Mouse (Mus musculus) E14TG2a.4 (cell line): ENCODE results near the gene Myo1a.

ENCODE experiments used
- H3K27me3 ChIP-seq: 2 replicates; pipeline ENCODE4 v1.6.1; 2014; ENCODE audit warnings: low read length, control low read depth; ENCODE audit not compliant: insufficient read depth
- H3K36me3 ChIP-seq: 2 replicates; pipeline ENCODE4 v1.6.1; 2014; ENCODE audit warnings: low read length, control low read depth; ENCODE audit not compliant: insufficient read depth
- H3K4me1 ChIP-seq: replicated peaks from 2 replicates; pipeline ENCODE4 v1.6.1; 2014; ENCODE audit warnings: low read depth, low read length, control low read depth
- H3K4me3 ChIP-seq: replicated peaks from 2 replicates; pipeline ENCODE4 v1.5.1; 2014; ENCODE audit warnings: mild to moderate bottlenecking, low read length
- H3K9me3 ChIP-seq: 2 replicates; pipeline ENCODE4 v1.6.1; 2014; ENCODE audit warnings: low read length, control low read depth
- CTCF ChIP-seq: conservative IDR thresholded peaks from 2 replicates; pipeline ENCODE4 v1.5.1; 2014; ENCODE audit warnings: low read length
- NANOG ChIP-seq: IDR thresholded peaks from 2 replicates; pipeline ENCODE4 v1.6.1; 2014; ENCODE audit warnings: borderline replicate concordance, low read length, mixed read lengths
- POU5F1 ChIP-seq: IDR thresholded peaks from 2 replicates; pipeline ENCODE4 v1.6.1; 2014; ENCODE audit warnings: low read length, borderline replicate concordance

Gene Myo1a

DNA sequence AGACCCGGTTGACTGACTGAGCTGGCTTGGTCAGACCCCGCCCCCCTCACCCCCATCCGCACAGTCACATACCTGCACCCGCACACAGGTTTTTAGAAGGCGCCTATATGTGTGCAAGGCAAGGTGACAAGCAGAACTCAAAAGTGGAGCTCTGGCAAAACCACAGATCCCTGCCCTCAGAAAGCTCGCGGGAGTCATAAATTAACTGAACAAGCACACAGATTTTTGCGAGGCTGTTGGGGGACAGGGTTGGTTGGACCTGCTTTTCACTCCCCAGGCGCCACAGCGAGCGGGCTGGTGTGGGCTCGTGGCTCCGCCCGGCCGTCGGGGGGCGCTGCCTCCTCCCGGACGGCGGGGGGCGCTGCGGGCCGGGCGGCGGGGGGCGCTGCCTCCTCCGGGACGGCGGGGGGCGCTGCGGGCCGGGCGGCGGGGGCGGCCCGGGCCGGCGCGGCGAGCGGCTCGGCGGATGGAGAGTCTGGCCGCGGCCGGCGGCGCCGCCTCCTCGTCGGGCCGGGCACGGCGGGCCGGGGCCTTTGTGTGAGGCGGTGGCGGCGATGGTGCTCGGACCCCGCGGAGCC lies 34.2 kb downstream of the Myo1a start, which contains the start of gene Zbtb39:
TSS of gene Zbtb39 (plus strand) at position 456 of the 578 bp plus-strand sequence.
- Histone ChIP-seq H3K4me1 (peaks cover 48% of the 10 kb centered on the region), H3K9me3 (peaks cover 10% of the 10 kb centered on the region), H3K36me3 (peaks cover 31% of the 10 kb centered on the region), H3K27me3 (peaks cover 10% of the 10 kb centered on the region; the same call in 1 of the 2 replicates), H3K4me3 (peak within 1 kb of the TSS; percentile 86)
- no peak for TF ChIP-seq CTCF
- TF ChIP-seq POU5F1, result no peak

DNA sequence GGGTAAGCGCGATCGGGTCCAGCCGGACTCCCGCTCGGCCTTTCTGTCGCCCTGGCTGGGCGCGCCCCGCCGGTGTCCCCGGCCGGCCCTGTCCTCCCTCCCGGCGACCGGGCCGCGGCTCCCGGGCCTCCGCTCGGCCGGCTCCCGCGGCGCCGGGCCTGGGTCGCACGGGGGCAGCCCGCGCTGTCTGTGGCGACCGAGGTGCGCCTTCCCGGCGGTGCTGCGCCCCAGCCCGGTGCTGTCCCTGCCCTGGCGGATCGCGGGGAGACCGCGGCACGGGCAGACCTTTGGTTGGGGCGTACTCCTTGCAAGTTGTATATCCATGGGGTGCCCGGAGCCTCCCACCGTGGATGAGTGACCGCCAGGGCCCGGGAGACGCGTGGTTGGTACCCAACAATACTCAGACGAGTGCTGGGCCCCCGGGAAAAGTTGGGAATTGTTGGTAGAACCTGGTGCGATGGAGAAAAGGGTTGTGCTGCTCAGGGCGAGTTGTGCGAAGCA lies 34.7 kb downstream of the Myo1a start:
- Histone ChIP-seq H3K4me1 (peaks cover 53% of the 10 kb centered on the region), H3K4me3 (peak overlapping the region; percentile 86), H3K36me3 (peaks cover 35% of the 10 kb centered on the region), H3K9me3 (peaks cover 8% of the 10 kb centered on the region), H3K27me3 (peaks cover 10% of the 10 kb centered on the region; the same call in 1 of the 2 replicates)
- no peak for TF ChIP-seq CTCF
- TF ChIP-seq NANOG, result no peak
- no peak for TF ChIP-seq POU5F1

DNA sequence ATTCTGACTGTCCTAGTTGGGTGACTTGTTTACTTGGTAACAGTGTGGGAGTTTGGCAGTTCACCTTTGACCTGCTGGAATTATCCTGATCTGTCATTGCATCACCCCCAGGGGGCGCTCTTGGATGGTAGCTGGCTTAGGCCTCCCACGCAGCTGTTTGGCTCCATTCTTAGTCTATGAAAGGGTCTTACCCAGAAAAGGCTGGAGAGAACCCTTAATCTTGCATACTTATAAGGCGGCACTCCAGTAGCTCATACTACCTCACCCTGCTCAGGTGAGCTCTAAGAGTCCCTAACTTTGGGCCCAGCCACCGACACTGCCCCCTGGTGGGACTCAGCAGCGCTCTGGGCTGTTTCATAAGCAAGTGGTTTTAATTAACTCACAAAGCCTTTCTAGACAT lies 39.7 kb downstream of the Myo1a start:
- Histone ChIP-seq H3K27me3 (peaks cover 6% of the 10 kb centered on the region; the same call in 1 of the 2 replicates), H3K36me3 (peaks cover 59% of the 10 kb centered on the region), H3K4me1 (peaks cover 92% of the 10 kb centered on the region), H3K4me3 (no peak overlapping the region), H3K9me3 (no peaks in the 10 kb centered on the region)
- TF ChIP-seq CTCF (peak; percentile 73), NANOG (no peak)

DNA sequence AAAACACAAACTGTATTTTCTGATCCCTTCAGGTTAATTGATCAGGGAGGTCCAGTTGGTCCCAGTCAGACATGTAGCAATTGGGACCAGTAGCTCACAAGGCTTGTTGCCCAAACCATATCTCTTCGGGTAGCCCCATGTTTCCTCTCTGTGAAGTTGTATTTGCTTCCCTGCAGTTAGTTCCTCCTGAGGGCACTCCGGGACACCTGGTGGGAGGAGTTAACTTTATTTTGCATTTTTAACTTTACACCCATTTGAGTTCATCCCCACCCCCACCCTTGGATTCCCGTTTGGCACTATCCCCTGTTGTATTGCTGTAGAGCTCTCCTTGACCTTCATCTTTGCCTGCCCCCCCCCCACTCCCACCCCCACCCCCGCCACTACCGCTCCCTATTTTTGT lies 40.9 kb downstream of the Myo1a start:
- Histone ChIP-seq H3K27me3 (peaks cover 9% of the 10 kb centered on the region), H3K9me3 (no peaks in the 10 kb centered on the region), H3K36me3 (peaks cover 59% of the 10 kb centered on the region), H3K4me3 (peak overlapping the region; percentile 41), H3K4me1 (peaks cover 97% of the 10 kb centered on the region)
- TF ChIP-seq CTCF (no peak), POU5F1 (no peak), NANOG (no peak)

DNA sequence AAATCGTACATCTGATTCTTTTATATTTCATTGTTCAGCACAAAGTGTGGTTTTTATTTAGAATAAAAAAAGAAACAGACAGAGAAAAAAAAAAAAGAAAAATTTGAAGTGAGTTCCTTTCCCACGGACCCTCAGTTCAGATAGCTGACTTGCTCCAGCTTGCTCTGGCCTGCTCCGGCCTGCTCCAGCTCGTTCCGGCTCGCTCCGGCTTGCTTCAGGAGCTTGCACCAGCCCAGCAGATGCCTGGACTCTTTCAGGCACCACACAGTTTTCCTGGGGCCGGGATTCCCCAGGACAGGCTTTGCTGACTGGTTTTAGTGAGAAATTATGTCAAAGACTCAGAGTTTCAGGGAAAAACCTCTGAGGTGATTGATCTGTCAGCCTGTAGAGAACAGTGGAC lies 42.3 kb downstream of the Myo1a start:
- TF ChIP-seq POU5F1, result no peak
- TF ChIP-seq CTCF, result no peak
- no peak for TF ChIP-seq NANOG
- H3K4me1 ChIP-seq, result peaks cover 92% of the 10 kb centered on the region
- no peaks in the 10 kb centered on the region for H3K9me3 ChIP-seq
- peaks cover 19% of the 10 kb centered on the region for H3K27me3 ChIP-seq
- H3K4me3 ChIP-seq, result no peak overlapping the region
- H3K36me3 ChIP-seq, result peaks cover 47% of the 10 kb centered on the region

DNA sequence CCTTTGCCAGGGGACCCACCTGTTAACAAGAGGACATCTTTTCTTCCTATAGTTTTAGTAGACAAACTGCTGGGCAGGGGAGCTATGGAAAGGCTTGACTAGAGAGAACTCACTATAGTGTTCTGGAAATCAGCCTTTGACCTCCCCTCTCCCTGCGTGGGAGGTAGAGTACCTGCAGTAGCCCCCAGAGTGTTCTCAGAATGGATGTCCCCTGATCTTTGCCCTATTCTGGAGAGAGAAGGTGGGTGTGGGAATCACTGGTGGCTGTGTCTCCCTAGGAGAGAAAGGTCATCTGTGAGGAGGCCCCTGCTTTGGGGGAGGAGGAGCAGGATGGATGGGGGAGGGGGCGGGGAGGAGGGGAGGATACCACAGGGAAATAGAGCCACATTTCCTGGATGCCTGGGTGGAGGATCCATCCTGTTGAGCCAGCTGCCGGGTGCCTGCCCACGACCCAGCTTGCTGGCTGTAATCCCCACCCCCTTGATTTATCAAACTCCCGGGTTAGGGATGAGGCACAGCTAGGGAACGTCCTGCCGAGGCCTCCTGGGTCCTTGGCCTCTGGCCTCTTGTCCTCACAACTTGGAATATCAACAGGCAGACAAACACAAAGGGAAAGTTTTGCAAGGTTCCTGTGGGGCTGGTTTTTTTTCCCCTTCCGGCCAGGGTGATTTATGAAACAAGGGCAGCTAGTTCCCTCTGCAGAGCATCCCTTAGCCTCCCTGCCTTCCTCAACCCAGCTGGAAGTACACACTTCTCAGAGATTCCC lies 44.1 kb downstream of the Myo1a start:
- H3K4me1 ChIP-seq, result peaks cover 74% of the 10 kb centered on the region
- no peak for TF ChIP-seq NANOG
- TF ChIP-seq CTCF, result no peak
- no peak for TF ChIP-seq POU5F1

DNA sequence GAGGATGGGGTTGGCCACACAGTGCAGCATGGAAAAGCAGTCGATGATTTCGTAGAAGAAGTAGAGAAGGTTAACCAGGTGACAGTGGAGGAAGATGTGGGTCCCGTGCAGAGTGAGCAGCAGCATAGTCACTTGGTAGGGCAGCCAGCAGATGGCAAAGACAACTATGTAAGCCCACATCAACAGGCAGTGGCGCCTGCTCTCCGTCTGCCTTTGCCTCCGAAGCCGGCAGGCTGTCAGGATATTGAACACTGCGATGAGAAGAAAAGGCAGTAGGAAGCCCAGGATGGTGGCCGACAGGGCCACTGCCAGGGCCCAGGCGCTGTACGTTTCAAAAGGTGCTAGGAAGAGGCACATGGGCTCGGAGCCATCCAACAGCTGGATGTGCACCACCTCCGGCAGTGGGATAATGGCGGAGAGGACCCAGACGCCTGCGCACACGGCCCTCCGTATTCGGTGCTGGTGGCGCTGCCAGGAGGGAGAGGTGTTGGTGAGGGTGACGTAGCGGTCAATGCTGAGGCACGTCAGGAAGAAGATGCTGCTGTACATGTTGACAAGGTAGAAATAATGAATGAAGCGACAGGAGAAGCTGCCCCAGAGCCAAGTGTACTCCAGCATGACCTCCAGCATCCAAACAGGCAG lies 45.3 kb downstream of the Myo1a start:
- H3K9me3 ChIP-seq, result no peaks in the 10 kb centered on the region
- H3K36me3 ChIP-seq, result peaks cover 19% of the 10 kb centered on the region
- no peak for TF ChIP-seq POU5F1
- TF ChIP-seq CTCF, result no peak
- TF ChIP-seq NANOG, result no peak
- peaks cover 19% of the 10 kb centered on the region for H3K27me3 ChIP-seq
- peak overlapping the region; percentile 72 for H3K4me3 ChIP-seq
- H3K4me1 ChIP-seq, result peaks cover 63% of the 10 kb centered on the region

More for the DNA sequence above, 44.1 kb downstream of the Myo1a start:
- H3K4me3 ChIP-seq, result peak overlapping the region; percentile 72
- H3K9me3 ChIP-seq, result no peaks in the 10 kb centered on the region
- H3K27me3 ChIP-seq, result peaks cover 19% of the 10 kb centered on the region
- H3K36me3 ChIP-seq, result peaks cover 30% of the 10 kb centered on the region

DNA sequence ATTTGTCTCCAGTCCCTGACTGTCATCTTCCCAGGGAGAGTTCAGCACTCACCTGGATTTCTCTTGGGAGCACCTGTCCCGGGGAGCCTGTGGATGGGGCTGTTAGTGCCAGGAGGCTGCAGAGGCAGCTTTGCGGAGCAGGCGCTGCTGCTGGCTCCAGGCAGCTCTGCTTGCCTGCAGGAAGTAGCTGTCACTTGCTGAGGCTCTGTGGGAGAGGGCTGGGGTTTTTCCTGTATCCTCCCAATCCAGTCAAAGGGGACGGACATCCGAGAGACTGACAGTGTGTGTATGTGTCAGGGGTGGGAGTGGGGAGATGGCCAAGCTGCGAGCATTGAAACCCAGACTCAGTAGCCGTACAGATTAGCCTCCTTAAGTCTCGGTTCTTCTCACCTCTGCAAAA lies 46.6 kb downstream of the Myo1a start, which contains the start of gene Gpr182:
TSS of gene Gpr182 (minus strand) at position 185 of the 400 bp plus-strand sequence.
- H3K4me3 ChIP-seq, result peak within 1 kb of the TSS; percentile 72
- TF ChIP-seq CTCF (no peak), POU5F1 (no peak), NANOG (no peak)
- peaks cover 19% of the 10 kb centered on the region for H3K27me3 ChIP-seq
- H3K9me3 ChIP-seq, result no peaks in the 10 kb centered on the region
- H3K4me1 ChIP-seq, result peaks cover 58% of the 10 kb centered on the region
- H3K36me3 ChIP-seq, result peaks cover 8% of the 10 kb centered on the region; the same call in 1 of the 2 replicates
